Mouse (Mus musculus): ENCODE data around the gene Neurog1. TPM values are rescaled to one million over a fixed set of nuclear protein-coding genes. Genes with fewer than 3 reads are reported as not detected.

Gene Neurog1
- total RNA-seq, 2 experiments from 2014 or later: not detected

- DNase-seq: no peak
Measured at GRCm38 (mm10) chr13:56258196-56259020, 6.4 kb upstream of the Neurog1 start.

- no peak for DNase-seq
Measured at GRCm38 (mm10) chr13:56257469-56258153, 5.6 kb upstream of the Neurog1 start.

DNA sequence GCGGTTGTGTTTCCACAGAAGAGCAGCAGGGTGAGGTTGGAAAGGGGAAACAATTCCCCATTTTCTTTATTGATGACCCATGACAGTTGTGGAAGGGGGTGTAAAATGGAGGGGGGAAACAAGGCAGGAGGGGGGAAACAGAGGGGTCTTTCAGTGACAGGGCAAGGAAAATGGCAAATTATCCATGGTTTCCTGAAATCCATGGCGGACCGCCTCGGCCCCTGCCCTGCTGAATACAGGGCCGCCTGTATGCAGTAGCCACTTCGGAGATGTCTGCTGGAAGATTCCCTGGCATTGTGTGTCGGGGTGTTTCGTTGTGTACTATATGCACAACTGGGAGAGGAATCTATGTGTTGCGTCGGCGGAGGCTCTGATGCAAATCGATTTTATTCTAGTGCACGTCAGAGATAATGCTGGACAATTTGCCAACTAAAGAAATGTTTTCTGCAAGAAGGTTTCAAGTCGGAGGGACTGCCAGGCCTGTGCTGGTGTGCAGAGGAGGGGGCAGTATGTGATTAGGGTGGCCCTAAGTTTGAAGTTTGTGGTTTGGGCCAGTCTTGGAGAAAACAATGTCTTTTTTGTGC, 4.8 kb upstream of the Neurog1 start:
- no peak for DNase-seq

DNA sequence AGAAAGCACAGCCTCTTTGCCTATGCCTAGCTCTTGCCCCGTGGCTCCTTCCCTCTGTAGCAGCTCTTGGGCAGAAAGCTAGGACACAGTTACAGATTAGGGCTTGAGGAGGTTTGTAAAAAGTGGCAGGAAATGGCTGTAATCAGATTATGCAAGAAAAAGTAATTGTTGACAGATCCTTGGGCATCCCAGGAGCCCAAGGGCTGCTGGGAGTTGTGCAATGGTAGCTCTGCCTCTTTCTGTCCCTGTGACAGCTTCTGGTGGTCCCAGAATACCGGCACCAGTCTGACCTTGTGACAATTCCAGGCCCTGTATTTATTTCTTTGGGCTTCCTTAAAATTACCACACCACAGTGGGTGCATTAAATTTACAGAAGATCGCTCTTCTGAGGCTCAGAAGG, 1.4 kb upstream of the Neurog1 start:
- DNase-seq: no peak

DNA sequence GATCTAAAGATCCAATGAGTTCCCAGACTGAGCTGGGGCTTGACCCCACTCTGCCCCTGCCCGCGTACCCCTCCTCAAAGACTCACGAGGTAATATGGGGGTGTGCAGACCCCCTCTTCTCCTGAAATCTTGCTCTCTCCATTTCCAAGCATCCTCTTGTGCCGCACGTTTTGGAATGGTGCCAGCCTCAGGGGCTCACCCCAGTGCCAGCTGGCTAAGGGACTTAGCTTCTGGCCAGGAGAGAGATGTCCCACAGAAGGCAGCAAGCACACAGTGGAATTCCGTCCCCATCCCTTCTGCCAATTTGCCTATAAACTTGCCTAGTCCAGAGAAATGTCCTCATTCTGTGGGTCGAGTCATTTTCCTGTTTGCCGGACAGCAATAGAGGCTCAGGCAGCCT, 820 bp upstream of the Neurog1 start:
- DNase-seq: no peak

GRCm38 (mm10) chr13:56251176-56251923, 613 bp downstream of the Neurog1 start:
- DNase-seq: no peak

DNA sequence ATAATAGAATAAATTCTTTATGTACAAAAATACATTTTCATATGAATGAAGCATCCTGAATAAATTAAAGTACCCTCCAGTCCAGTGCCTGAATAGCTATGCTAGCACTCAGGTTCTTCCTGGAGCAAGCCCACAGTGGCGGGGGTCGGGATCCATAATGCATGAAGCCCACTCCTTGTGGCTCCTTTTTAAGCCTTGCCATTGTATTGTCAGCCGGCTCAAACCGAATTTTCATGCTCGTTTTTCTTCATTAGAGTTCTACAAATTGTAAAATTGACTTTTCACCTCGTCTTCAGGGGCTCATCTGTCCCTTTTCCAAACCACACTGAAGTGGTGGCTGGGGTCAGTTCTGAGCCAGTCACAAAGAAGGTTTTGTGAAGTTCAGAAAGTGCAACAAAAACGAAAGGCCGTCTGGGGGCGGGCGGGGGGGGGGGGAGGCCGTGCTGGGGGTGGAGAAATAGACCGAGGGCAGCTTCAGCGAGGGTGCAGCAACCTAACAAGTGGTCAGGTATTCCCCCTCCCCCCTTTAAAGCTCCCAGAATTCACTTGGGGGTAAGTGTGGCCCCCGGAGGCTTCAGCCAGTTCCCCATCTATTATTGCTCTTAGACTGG, 1.3 kb downstream of the Neurog1 start:
- DNase-seq: no peak

- DNase-seq: no peak
Measured at GRCm38 (mm10) chr13:56249593-56250341, 2.2 kb downstream of the Neurog1 start.

DNA sequence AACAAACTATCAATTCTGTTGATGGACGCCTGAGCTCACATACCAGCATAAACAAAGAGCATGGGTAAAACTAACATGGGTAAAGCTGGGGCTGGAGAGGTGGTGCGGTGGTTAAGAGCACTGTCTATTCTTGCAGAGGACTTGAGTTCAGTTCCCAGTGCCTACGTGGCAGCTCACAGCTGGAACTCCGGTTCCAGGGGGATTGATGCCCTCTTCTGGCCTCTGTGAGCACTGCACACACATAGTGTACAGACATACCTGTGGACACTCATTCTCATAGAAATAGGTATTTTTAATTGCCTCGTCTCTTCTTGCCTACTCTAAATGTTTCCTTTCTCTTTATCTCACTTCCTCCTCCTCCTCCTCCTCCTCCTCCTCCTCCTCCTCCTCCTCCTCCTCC, 8.9 kb downstream of the Neurog1 start:
- no peak for DNase-seq

DNA sequence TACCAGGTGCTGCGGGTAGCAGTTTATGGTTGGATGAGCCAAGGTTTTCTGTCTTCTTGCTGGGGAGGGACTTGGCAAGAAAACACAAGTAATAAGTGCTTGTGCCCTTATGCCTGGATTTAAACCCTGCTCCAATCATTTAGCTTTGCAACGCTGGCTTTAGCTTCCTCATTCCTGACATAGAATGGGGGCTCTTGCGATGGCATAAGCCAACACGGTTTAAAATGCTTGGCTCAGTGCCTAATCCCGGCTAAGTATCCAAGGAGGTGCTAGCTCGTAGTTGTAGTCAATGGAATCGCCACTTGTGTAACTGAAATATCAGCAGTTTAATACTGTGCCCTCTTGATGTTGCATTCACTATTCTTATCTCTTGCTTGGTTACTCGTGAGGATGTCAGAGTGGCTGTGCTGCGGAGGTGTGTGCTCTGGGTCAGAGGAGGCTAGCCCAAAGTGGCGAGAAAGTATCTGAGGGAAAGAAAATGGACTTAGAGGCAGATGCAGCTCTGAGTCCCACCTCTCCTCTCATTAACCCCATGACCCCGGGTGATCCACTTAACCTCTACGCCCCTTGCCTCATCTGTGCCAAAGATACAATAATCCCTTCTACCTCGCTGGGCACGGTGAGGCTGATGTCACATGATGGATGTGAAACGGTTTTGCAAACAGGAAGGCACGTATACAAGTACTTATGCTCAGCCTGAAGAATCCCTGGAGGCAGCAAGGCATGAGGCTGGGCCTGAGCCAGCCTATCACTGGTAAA, 11.8 kb downstream of the Neurog1 start:
- DNase-seq: no peak

DNA sequence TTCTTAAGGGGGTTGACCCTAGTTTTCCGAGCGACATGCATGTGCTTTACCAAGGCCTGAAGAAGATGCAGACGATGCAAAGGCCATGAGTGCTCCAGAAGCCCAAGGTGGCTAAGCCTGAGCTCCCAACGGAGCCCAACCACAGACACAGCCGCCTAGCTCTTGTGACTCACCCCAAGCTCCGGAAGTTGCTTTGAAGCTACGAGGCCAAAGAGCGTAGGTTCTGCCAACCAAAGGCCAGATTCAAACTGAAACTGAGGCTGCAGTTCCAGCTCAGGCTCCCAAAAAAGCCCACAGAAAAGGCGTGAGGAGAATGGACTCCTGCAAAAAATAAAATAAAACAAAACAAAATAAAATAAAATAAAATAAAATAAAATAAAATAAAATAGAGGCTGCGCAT, 14.1 kb downstream of the Neurog1 start:
- no peak for DNase-seq

- no peak for DNase-seq
Measured at GRCm38 (mm10) chr13:56236194-56236593, 15.8 kb downstream of the Neurog1 start.

- no peak for DNase-seq
Measured at GRCm38 (mm10) chr13:56228790-56229189, 23.2 kb downstream of the Neurog1 start.

GRCm38 (mm10) chr13:56226175-56226954, 25.6 kb downstream of the Neurog1 start:
- DNase-seq: no peak

DNA sequence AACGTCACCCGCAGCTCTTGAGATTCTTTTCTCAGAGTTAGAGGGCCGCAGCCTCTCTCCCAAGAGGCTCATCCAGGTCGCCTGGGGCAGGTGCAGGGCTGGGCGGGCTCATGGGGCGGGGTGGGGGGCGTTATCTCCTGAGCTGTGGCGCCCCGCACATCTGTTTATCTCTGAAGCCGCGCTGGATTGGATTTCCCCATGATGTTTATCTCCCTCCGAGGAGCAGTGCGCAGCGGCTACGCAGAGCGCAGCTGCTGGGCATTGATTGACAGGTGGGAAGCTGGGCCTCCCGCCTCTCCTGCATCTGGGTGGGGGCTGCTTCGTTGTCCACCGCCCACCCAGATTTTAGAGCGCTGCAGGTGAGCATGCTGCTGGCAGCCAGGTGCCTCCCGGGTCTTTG, 28.3 kb downstream of the Neurog1 start:
- no peak for DNase-seq

GRCm38 (mm10) chr13:56222849-56223246, 29.1 kb downstream of the Neurog1 start:
- no peak for DNase-seq

- no peak for DNase-seq
Measured at GRCm38 (mm10) chr13:56221995-56222848, 29.7 kb downstream of the Neurog1 start.

- DNase-seq: no peak
Measured at GRCm38 (mm10) chr13:56221129-56221910, 30.6 kb downstream of the Neurog1 start.

Measured in gastrocnemius, postnatal 10 days (tissue).